Mouse (Mus musculus) testis, adult 10 weeks (tissue): ENCODE results near the gene Cytl1. TPM values are rescaled to one million over a fixed set of nuclear protein-coding genes. Genes with fewer than 3 reads are reported as not detected.

Experiments used
- polyA plus RNA-seq: library from polyadenylated mRNA; stranded (reverse); fragments of 350-450 nt; fragmentation: Illumina TruSeq; extraction: RNeasy Lipid Tissue Mini Kit (QIAGEN cat#74804); gene quantifications from one replicate; pipeline ENCODE4 v1.2.3, GENCODE M21; 2014; ENCODE audit warnings: low read depth, low replicate concordance

Gene Cytl1
- polyA plus RNA-seq, result 5.5 TPM

DNA sequence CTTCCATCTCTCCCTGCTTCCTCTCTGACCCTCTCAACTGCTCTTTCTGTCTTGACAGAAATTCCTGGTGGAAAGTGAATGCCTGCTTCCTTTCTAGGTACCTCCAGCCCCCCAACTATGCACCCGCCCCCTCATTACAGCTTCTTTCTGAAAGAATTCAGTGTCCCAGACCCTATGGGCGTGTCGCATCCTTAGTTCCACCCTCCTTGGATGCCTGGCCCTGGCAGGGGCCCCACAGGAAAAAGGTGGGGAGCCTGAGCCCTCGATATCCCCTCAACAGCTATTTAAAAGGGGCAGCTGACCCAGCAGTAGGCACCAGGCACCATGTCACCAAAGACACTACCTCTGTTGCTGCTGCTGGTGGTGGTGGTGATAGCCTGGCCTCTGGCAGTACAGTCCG is at the start of gene Cytl1:
Cytl1 (plus strand) TSS at position 296 of the 400 bp plus-strand sequence.

DNA sequence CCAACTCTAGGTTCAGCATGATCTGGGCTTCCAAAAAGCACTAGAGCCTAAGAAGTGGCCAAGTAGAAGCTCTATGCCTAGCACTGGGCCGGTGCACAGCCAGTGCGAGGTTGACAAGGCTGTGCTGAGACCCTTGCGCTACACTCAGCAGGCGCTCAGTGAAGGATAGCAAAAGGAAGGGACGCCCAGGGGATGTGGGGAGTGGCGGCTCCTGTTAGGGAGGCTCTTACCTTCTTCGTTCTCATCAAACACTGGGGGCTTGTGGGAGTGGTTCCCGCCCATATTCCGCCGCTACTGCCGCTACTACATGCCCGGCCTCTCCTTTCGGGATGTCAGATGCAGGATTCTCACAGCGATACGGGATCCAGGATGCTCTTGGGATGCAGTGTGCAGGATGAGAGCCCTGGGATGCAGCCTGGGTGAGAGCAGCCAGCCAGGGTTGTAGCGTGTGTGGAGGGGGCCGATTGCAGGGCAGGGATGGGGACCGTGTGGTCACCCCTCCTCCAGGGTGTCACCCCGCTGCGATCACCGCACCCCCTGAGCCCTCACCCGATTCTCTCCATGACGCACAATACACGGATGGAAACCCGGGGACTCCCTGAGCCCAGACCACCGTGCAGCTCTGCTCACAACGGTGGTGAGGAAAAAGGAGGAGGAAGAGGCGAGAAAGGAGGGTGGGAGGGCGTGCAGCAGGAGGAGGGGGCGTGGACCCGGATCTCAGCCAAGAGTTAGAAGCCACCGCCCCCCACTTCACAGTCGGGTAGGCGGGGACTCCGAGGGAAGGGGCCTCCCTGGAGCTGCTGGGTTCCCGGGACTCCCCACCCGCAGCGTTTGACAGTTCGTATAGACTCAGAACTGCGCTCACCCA is 18.6 kb upstream of the Cytl1 start, which contains the start of gene Stk32b:
Stk32b (minus strand) TSS at position 667 of the 868 bp plus-strand sequence.

Other genes with a start within 250 kb of the Cytl1 start
- 0.92 TPM for gene Stk32b, start 18.3 kb upstream of the Cytl1 start, polyA plus RNA-seq
- gene Msx1, start 89.1 kb downstream of the Cytl1 start, polyA plus RNA-seq, result not detected